Mouse (Mus musculus) bone marrow, adult 2 months (tissue): Measurements from ENCODE around the gene Sectm1a. TPM values are rescaled to one million over a fixed set of nuclear protein-coding genes. Genes with fewer than 3 reads are reported as not detected.
"Not testable (repeated sequence)": the region's sequence is repeated elsewhere in the genome, so short reads cannot be mapped to it uniquely, and the experiment has no call there.

Experiments used
- H3K27ac ChIP-seq: fragments of 200-500 bp; 2 replicates; pipeline ENCODE4 v1.5.1; 2012; ENCODE audit warnings: low read depth, mild to moderate bottlenecking, control low read depth, inconsistent platforms, low read length; ENCODE audit not compliant: control insufficient read depth, poor library complexity, insufficient read depth
- H3K4me1 ChIP-seq: fragments of 200-500 bp; 2 replicates; pipeline ENCODE4 v1.6.1; 2011; ENCODE audit warnings: low read length; ENCODE audit not compliant: control insufficient read depth, insufficient read depth
- H3K4me3 ChIP-seq: fragments of 200-500 bp; replicated peaks from 2 replicates; pipeline ENCODE3; 2011; ENCODE audit warnings: mild to moderate bottlenecking, low read depth, low read length, control low read depth; ENCODE audit not compliant: control insufficient read depth
- CTCF ChIP-seq: fragments of 200-500 bp; IDR thresholded peaks from 2 replicates; pipeline ENCODE4 v1.5.1; 2011; ENCODE audit warnings: low read length, control low read depth; ENCODE audit not compliant: control insufficient read depth, insufficient read depth
- POLR2A ChIP-seq: fragments of 200-500 bp; IDR thresholded peaks from 2 replicates; pipeline ENCODE4 v1.6.1; 2011; ENCODE audit warnings: low read depth, mild to moderate bottlenecking, control low read depth, low read length, borderline replicate concordance; ENCODE audit not compliant: control insufficient read depth
- WGBS: fragments of 180-500 bp; shearing (Covaris S2); methylation state at CpG from one replicate; pipeline ENCODE4 v1.1.7; 2018; 5-methylcytosine and 5-hydroxymethylcytosine counted together
- polyA plus RNA-seq: library from polyadenylated mRNA; stranded (reverse); fragments of >200 nt; gene quantifications from 2 replicates; pipeline ENCODE4 v1.2.4, GENCODE M21; 2011; ENCODE audit warnings: low replicate concordance; ENCODE audit not compliant: missing spikeins, insufficient read depth, insufficient read length

Gene Sectm1a
- polyA plus RNA-seq, 1 experiment = not detected

GRCm38 (mm10) chr11:121085181-121085580, 4.2 kb upstream of the Sectm1a start:
- WGBS = 70% methylated on average over 5 of the region's 5 CpGs

GRCm38 (mm10) chr11:121082857-121083500, 2.0 kb upstream of the Sectm1a start:
- H3K4me3 ChIP-seq = peak overlapping the region; percentile 24
- TF ChIP-seq CTCF (no peak), POLR2A (no peak)
- peaks cover 4% of the 10 kb centered on the region for H3K4me1 ChIP-seq
- WGBS = 6% methylated on average over 6 of the region's 6 CpGs
- H3K27ac ChIP-seq = peak overlapping the region; percentile 77

More at GRCm38 (mm10) chr11:121085181-121085580, 4.2 kb upstream of the Sectm1a start:
- H3K27ac ChIP-seq = no peak overlapping the region
- peaks cover 3% of the 10 kb centered on the region for H3K4me1 ChIP-seq
- no peak for TF ChIP-seq CTCF
- no peak for TF ChIP-seq POLR2A
- no peak overlapping the region for H3K4me3 ChIP-seq

- Histone ChIP-seq H3K4me3 (no peak overlapping the region), H3K4me1 (peaks cover 4% of the 10 kb centered on the region), H3K27ac (peak overlapping the region; percentile 77)
- WGBS = 22% methylated on average over 3 of the region's 3 CpGs
- TF ChIP-seq CTCF = no peak
- no peak for TF ChIP-seq POLR2A
These were observed 1.2 kb upstream of the Sectm1a start for GRCm38 (mm10) chr11:121082250-121082649.

GRCm38 (mm10) chr11:121080330-121080729, 690 bp downstream of the Sectm1a start:
- H3K4me1 ChIP-seq = peaks cover 4% of the 10 kb centered on the region
- no peak overlapping the region for H3K4me3 ChIP-seq
- TF ChIP-seq POLR2A (no peak), CTCF (no peak)
- H3K27ac ChIP-seq = no peak overlapping the region
- 89% methylated on average over 8 of the region's 8 CpGs for WGBS

- Histone ChIP-seq H3K4me1 (peaks cover 1% of the 10 kb centered on the region; the same call in 1 of the 2 replicates), H3K27ac (no peak overlapping the region), H3K4me3 (no peak overlapping the region)
- WGBS = 51% methylated on average over 5 of the region's 5 CpGs
- TF ChIP-seq CTCF (no peak), POLR2A (no peak)
These were observed 5.4 kb downstream of the Sectm1a start for GRCm38 (mm10) chr11:121075655-121076054.

- H3K27ac ChIP-seq, H3K4me3 ChIP-seq, H3K4me1 ChIP-seq: not testable (repeated sequence)
- 88% methylated on average over 12 of the region's 16 CpGs for WGBS
These were observed 11.4 kb downstream of the Sectm1a start for GRCm38 (mm10) chr11:121069662-121070061.

- Histone ChIP-seq H3K4me1 (no peaks in the 10 kb centered on the region), H3K4me3 (no peak overlapping the region), H3K27ac (no peak overlapping the region)
- 92% methylated on average over 2 of the region's 2 CpGs for WGBS
- no peak for TF ChIP-seq CTCF
These were observed 13.1 kb downstream of the Sectm1a start for GRCm38 (mm10) chr11:121067895-121068294.

GRCm38 (mm10) chr11:121064197-121064596, 16.8 kb downstream of the Sectm1a start:
- Histone ChIP-seq H3K4me3 (no peak overlapping the region), H3K27ac (no peak overlapping the region), H3K4me1 (no peaks in the 10 kb centered on the region)
- WGBS = 55% methylated on average over 3 of the region's 3 CpGs
- no peak for TF ChIP-seq POLR2A
- TF ChIP-seq CTCF = peak; percentile 8; the same call in 1 of the 2 replicates

GRCm38 (mm10) chr11:121063379-121063778, 17.6 kb downstream of the Sectm1a start, which contains the start of gene Sectm1b:
TSS of gene Sectm1b (minus strand) at chr11:121063569.
- TF ChIP-seq CTCF (no peak), POLR2A (no peak)
- Histone ChIP-seq H3K27ac (no peak within 1 kb of the TSS), H3K4me1 (no peaks in the 10 kb centered on the region), H3K4me3 (no peak within 1 kb of the TSS)
- WGBS = 66% methylated on average over 5 of the region's 5 CpGs
